18 mouse cellular contexts compared by ENCODE assay signal in the genomic region with DNA sequence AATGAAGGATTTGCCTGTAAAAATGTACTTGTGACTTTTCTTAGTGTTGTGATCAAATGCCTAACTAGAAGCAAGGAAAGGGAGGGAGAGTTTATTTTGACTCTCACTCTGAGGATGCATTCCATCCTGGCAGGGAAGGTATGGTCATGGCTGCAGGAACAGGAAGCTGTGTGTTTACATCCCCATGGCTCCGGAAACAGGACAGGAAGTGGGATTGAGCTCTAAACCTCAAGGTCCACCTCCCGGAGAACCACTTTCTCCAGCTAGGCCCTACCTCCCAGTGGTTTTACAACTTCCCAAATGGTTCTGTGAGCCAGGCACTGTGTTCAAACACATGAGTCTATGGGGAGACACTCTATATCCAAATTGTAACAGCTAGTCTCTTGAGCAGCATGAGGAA. TPM values are rescaled to one million over a fixed set of nuclear protein-coding genes. Genes with fewer than 3 reads are reported as not detected.
DNase-seq lines count a peak whose midpoint lies in the region; ATAC-seq and TF ChIP-seq lines count a peak whose summit lies in the region.
"Had no signal": no experiment of that assay in that cellular context is flagged by ENCODE, and none has a peak within 500 bp of the region (broad histone marks: within the 10 kb centered on the region; RNA-seq: fewer than 3 reads in every experiment).

No protein-coding gene starts in this region.

- peaks cover 3% of the 10 kb centered on the region; the same call in 1 of the 2 replicates for H3K36me3 ChIP-seq in heart, adult 2 months (ENCODE audit: control insufficient read depth, insufficient read depth, low read length)
- peaks cover 14% of the 10 kb centered on the region for H3K36me3 ChIP-seq in heart, embryonic 12.5 days
- 0 out of 2 replicates have a peak, but pooled peaks cover 12% of the 10 kb centered on the region for H3K36me3 ChIP-seq in liver, postnatal 0 days (replicated peaks; ENCODE audit: insufficient read depth, low read length)
- H3K36me3 ChIP-seq: forebrain, embryonic 15.5 days had no signal

- no peaks in the 10 kb centered on the region for H3K27me3 ChIP-seq in heart, adult 2 months (ENCODE audit: control insufficient read depth, insufficient read depth, low read length)
- no peaks in the 10 kb centered on the region for H3K27me3 ChIP-seq in heart, embryonic 12.5 days (replicated peaks)
- no peaks in the 10 kb centered on the region for H3K27me3 ChIP-seq in liver, postnatal 0 days (ENCODE audit: insufficient read depth, low read length)
- H3K27me3 ChIP-seq: forebrain, embryonic 15.5 days; heart, embryonic 13.5 days had no signal

- peak; percentile 27 for DNase-seq in cerebellum, adult 9-11 months
- DNase-seq in cerebellum, adult 9-10 months: no peak
- no peak for DNase-seq in heart, adult 2 months
- DNase-seq in liver, postnatal 0 days: no peak
- DNase-seq in adrenal gland, adult 18-20 months (ENCODE audit: low spot score in 2 of 2): no peak
- DNase-seq: adrenal gland, postnatal 14 days; cerebellum, adult 11-12 months; cerebellum, postnatal 10 days; gastrocnemius, postnatal 25 days; heart, postnatal 36 days; kidney, adult 11 months had no signal

- no peak overlapping the region for H3K9ac ChIP-seq in heart, adult 2 months (ENCODE audit: low read depth, low read length)
- H3K9ac ChIP-seq in heart, embryonic 12.5 days: no peak overlapping the region
- H3K9ac ChIP-seq in liver, postnatal 0 days (replicated peaks): no peak overlapping the region
- H3K9ac ChIP-seq: forebrain, embryonic 15.5 days; heart, embryonic 13.5 days had no signal

- intact Hi-C loops in heart, adult 2 months (cut with DNase I): loop anchor here (2.0 kb wide), 1 partner anchor 43 kb away; no protein-coding TSS in a partner anchor

- ATAC-seq in heart, embryonic 12.5 days (ENCODE audit: insufficient number of reproducible peaks, low FRiP score): no peak
- ATAC-seq in megakaryocyte, adult 5-6 weeks (ENCODE audit: poor library complexity, severe bottlenecking): peak; percentile 23; the same call in 1 of the 2 replicates
- no peak for ATAC-seq in frontal cortex, adult (ENCODE audit: low TSS enrichment)
- no peak for ATAC-seq in liver, postnatal 0 days
- ATAC-seq: forebrain, embryonic 15.5 days; hindbrain, embryonic 16.5 days had no signal

- H3K27ac ChIP-seq in heart, adult 2 months: peak overlapping the region; percentile 23; the same call in 1 of the 2 replicates
- no peak overlapping the region for H3K27ac ChIP-seq in heart, embryonic 12.5 days (ENCODE audit: poor library complexity, severe bottlenecking)
- H3K27ac ChIP-seq in liver, postnatal 0 days (ENCODE audit: low read depth): no peak overlapping the region
- H3K27ac ChIP-seq: embryonic facial prominence, embryonic 10.5 days; forebrain, embryonic 15.5 days; heart, embryonic 13.5 days had no signal

- no peak for TF ChIP-seq POLR2A in heart, adult 2 months (IDR thresholded peaks at IDR 0.05; ENCODE audit: insufficient read depth, low read depth, low read length)

- no peak for TF ChIP-seq CTCF in heart, adult 2 months (IDR thresholded peaks at IDR 0.05)
- no peak for TF ChIP-seq CTCF in liver, postnatal 0 days (IDR thresholded peaks at IDR 0.05; ENCODE audit: low read depth)

- H3K4me2 ChIP-seq in heart, embryonic 12.5 days: no peak overlapping the region
- H3K4me2 ChIP-seq in liver, postnatal 0 days (ENCODE audit: low read depth, low read length): no peak overlapping the region
- H3K4me2 ChIP-seq: forebrain, embryonic 15.5 days; heart, embryonic 13.5 days had no signal

- TF ChIP-seq EP300 in heart, adult 2 months (IDR thresholded peaks at IDR 0.05; ENCODE audit: insufficient read depth, low read depth, low read length): no peak
- TF ChIP-seq EP300 in liver, postnatal 0 days (IDR thresholded peaks at IDR 0.05; ENCODE audit: low read depth): no peak

- no peak overlapping the region for H3K4me3 ChIP-seq in heart, adult 2 months
- H3K4me3 ChIP-seq in heart, embryonic 12.5 days: no peak overlapping the region
- no peak overlapping the region for H3K4me3 ChIP-seq in liver, postnatal 0 days (ENCODE audit: low read depth, low read length)
- H3K4me3 ChIP-seq: embryonic facial prominence, embryonic 10.5 days; forebrain, embryonic 15.5 days; heart, embryonic 13.5 days had no signal

- H3K79me2 ChIP-seq in heart, adult 2 months (replicated peaks; ENCODE audit: control insufficient read depth, insufficient read depth, low read length): no peaks in the 10 kb centered on the region

- no peaks in the 10 kb centered on the region for H3K9me3 ChIP-seq in heart, embryonic 12.5 days (replicated peaks)
- no peaks in the 10 kb centered on the region for H3K9me3 ChIP-seq in liver, postnatal 0 days (ENCODE audit: low read length)
- H3K9me3 ChIP-seq: embryonic facial prominence, embryonic 10.5 days; forebrain, embryonic 15.5 days; heart, embryonic 13.5 days had no signal

- peaks cover 29% of the 10 kb centered on the region for H3K4me1 ChIP-seq in heart, adult 2 months (ENCODE audit: control insufficient read depth, insufficient read depth, low read length)
- H3K4me1 ChIP-seq in heart, embryonic 12.5 days (replicated peaks): no peaks in the 10 kb centered on the region
- no peaks in the 10 kb centered on the region for H3K4me1 ChIP-seq in liver, postnatal 0 days (ENCODE audit: insufficient read depth)
- H3K4me1 ChIP-seq: embryonic facial prominence, embryonic 10.5 days had no signal

- WGBS in heart, adult 2 months: 54% methylated on average over 2 of the region's 2 CpGs
- WGBS in heart, embryonic 12.5 days: 63% methylated on average over 2 of the region's 2 CpGs
- WGBS in liver, postnatal 0 days (ENCODE audit: insufficient replicate concordance): 34% methylated on average over 2 of the region's 2 CpGs

RNA-seq across cellular contexts. Expression of a gene that starts 22.8 kb away (rescaled TPM):
- 1 to 10 TPM in 1 of 2 experiments, under 1 TPM in 1; 0.86 to 1.6 TPM for total RNA-seq in heart, adult 2 months (2021)
- 1.7 and 2.0 TPM in 2 replicates for polyA plus RNA-seq in heart, adult 2 months (2012; rRNA removed)
- 0.59 and 0.65 TPM in 2 replicates for polyA plus RNA-seq in heart, embryonic 12.5 days (2016; fragmentation: Nextera tagmentation; extraction: Ambion mirVana)
- total RNA-seq in megakaryocyte, adult 5-6 weeks (2015): 0.91 and 1.4 TPM in 2 replicates
- 1.6 TPM in 2 replicates for total RNA-seq in megakaryocyte, adult 5-6 weeks (2017)
- 0.48 and 0.88 TPM in 2 replicates for polyA plus RNA-seq in liver, postnatal 0 days (2015; fragmentation: Nextera tagmentation; extraction: Ambion mirVana)
- 1 to 10 TPM in 1 of 2 experiments, under 1 TPM in 1; 0.63 to 1.4 TPM for total RNA-seq in adrenal gland, adult 18-20 months (2021)
